ENCODE assay signal across 8 mouse cellular contexts in the genomic region with DNA sequence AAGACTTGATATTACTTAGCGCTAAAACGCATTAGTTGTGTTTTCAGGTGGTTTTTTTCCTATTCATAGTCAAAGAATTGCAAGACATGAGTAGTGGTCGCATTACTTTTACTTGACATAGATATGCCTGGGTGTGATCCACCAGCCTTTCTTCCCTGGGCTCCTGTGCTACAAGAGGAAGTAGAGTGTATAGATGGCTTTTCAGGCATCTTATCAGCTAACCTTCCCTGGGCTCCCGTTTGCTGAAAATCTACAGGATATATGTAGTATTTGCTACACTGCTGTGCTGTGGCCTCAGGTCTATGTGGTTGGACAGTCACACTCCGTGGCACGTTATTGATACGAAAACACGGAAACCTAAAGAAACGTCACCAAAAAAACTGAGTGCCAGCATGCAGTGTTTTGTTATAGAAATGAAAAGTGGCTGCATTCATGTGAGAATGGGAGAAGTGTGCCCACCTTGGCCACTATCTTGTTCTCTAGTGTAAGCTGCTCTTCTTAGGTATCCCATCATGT. TPM values are rescaled to one million over a fixed set of nuclear protein-coding genes. Genes with fewer than 3 reads are reported as not detected.
A peak's percentile ranks its signal among the peaks of the same experiment; 100 is the strongest.
DNase-seq lines count a peak whose midpoint lies in the region; ATAC-seq and TF ChIP-seq lines count a peak whose summit lies in the region.

No protein-coding gene starts in this region.

- peak overlapping the region; percentile 70 for H3K4me2 ChIP-seq in lung, postnatal 0 days (replicated peaks; ENCODE audit: low read depth, low read length)
- H3K4me2 ChIP-seq in embryonic facial prominence, embryonic 14.5 days (ENCODE audit: low read depth, low read length) = peak overlapping the region; percentile 66
- H3K4me2 ChIP-seq in stomach, embryonic 14.5 days (replicated peaks; ENCODE audit: low read depth, low read length) = peak overlapping the region; percentile 58

- no peak for DNase-seq in lung, postnatal 0 days (ENCODE audit: low spot score)
- no peak for DNase-seq in lung, postnatal 36 days
- DNase-seq in embryonic facial prominence, embryonic 14.5 days (ENCODE audit: low spot score) = no peak
- no peak for DNase-seq in limb, embryonic 10.5 days (ENCODE audit: low spot score)
- DNase-seq in spleen, postnatal 14 days (ENCODE audit: low spot score in 2 of 2) = no peak
- DNase-seq in left cerebral cortex, adult 8-10 months (ENCODE audit: low spot score in 2 of 2) = no peak
- DNase-seq in adrenal gland, postnatal 10 days = no peak

- TF ChIP-seq EP300 in lung, postnatal 0 days (IDR thresholded peaks at IDR 0.05) = no peak

- H3K27ac ChIP-seq in lung, postnatal 0 days (ENCODE audit: low read length) = no peak overlapping the region
- H3K27ac ChIP-seq in embryonic facial prominence, embryonic 14.5 days (replicated peaks; ENCODE audit: low read depth, low read length) = no peak overlapping the region
- no peak overlapping the region for H3K27ac ChIP-seq in limb, embryonic 10.5 days
- no peak overlapping the region for H3K27ac ChIP-seq in stomach, embryonic 14.5 days (ENCODE audit: low read length)

- H3K9ac ChIP-seq in lung, postnatal 0 days (replicated peaks; ENCODE audit: low read depth) = peak overlapping the region; percentile 97; the same call in 1 of the 2 replicates
- H3K9ac ChIP-seq in embryonic facial prominence, embryonic 14.5 days (ENCODE audit: low read depth, low read length) = peak overlapping the region; percentile 20; the same call in 1 of the 2 replicates
- no peak overlapping the region; the same call in 1 of the 2 replicates for H3K9ac ChIP-seq in stomach, embryonic 14.5 days (replicated peaks; ENCODE audit: low read depth, low read length)

- TF ChIP-seq CTCF in lung, postnatal 0 days (IDR thresholded peaks at IDR 0.05) = no peak

- no peak for ATAC-seq in lung, postnatal 0 days
- no peak for ATAC-seq in embryonic facial prominence, embryonic 14.5 days (ENCODE audit: low read depth)
- ATAC-seq in stomach, embryonic 14.5 days (ENCODE audit: insufficient number of reproducible peaks, insufficient read depth, low FRiP score, low read depth) = no peak

- 0 out of 2 replicates have a peak, but pooled peaks cover 3% of the 10 kb centered on the region for H3K36me3 ChIP-seq in lung, postnatal 0 days (ENCODE audit: insufficient read depth, low read length)
- H3K36me3 ChIP-seq in embryonic facial prominence, embryonic 14.5 days (ENCODE audit: control insufficient read depth, insufficient read depth, low read length) = peaks cover 9% of the 10 kb centered on the region; the same call in 1 of the 2 replicates
- H3K36me3 ChIP-seq in limb, embryonic 10.5 days = peaks cover 6% of the 10 kb centered on the region
- no peaks in the 10 kb centered on the region; the same call in 1 of the 2 replicates for H3K36me3 ChIP-seq in stomach, embryonic 14.5 days (ENCODE audit: control insufficient read depth, insufficient read depth, low read length)

- no peaks in the 10 kb centered on the region for H3K27me3 ChIP-seq in lung, postnatal 0 days (replicated peaks; ENCODE audit: insufficient read depth, low read length)
- no peaks in the 10 kb centered on the region for H3K27me3 ChIP-seq in embryonic facial prominence, embryonic 14.5 days (replicated peaks; ENCODE audit: control insufficient read depth, insufficient read depth, low read length)
- no peaks in the 10 kb centered on the region for H3K27me3 ChIP-seq in limb, embryonic 10.5 days (ENCODE audit: low read depth, poor library complexity, severe bottlenecking)
- H3K27me3 ChIP-seq in stomach, embryonic 14.5 days (ENCODE audit: control insufficient read depth, insufficient read depth, low read length) = no peaks in the 10 kb centered on the region

- H3K9me3 ChIP-seq in lung, postnatal 0 days (ENCODE audit: low read length) = no peaks in the 10 kb centered on the region
- H3K9me3 ChIP-seq in embryonic facial prominence, embryonic 14.5 days (ENCODE audit: control insufficient read depth, low read length) = no peaks in the 10 kb centered on the region
- no peaks in the 10 kb centered on the region for H3K9me3 ChIP-seq in limb, embryonic 10.5 days (replicated peaks)
- H3K9me3 ChIP-seq in stomach, embryonic 14.5 days (ENCODE audit: control insufficient read depth, low read depth, low read length) = no peaks in the 10 kb centered on the region

- peak overlapping the region; percentile 95 for H3K4me3 ChIP-seq in lung, postnatal 0 days (ENCODE audit: low read depth, low read length)
- peak overlapping the region; percentile 98; the same call in 1 of the 2 replicates for H3K4me3 ChIP-seq in embryonic facial prominence, embryonic 14.5 days (ENCODE audit: low read depth, low read length)
- peak overlapping the region; percentile 91 for H3K4me3 ChIP-seq in limb, embryonic 10.5 days
- H3K4me3 ChIP-seq in stomach, embryonic 14.5 days (ENCODE audit: low read depth, low read length) = peak overlapping the region; percentile 88; the same call in 1 of the 2 replicates

- peaks cover 12% of the 10 kb centered on the region for H3K4me1 ChIP-seq in lung, postnatal 0 days (ENCODE audit: insufficient read depth, low read depth, low read length)
- peaks cover 12% of the 10 kb centered on the region; the same call in 1 of the 2 replicates for H3K4me1 ChIP-seq in embryonic facial prominence, embryonic 14.5 days (ENCODE audit: control insufficient read depth, insufficient read depth, low read length)
- H3K4me1 ChIP-seq in limb, embryonic 10.5 days = peaks cover 18% of the 10 kb centered on the region
- H3K4me1 ChIP-seq in stomach, embryonic 14.5 days (ENCODE audit: control insufficient read depth, insufficient read depth, low read length) = peaks cover 10% of the 10 kb centered on the region; the same call in 1 of the 2 replicates

- 78% methylated on average over 9 of the region's 9 CpGs for WGBS in lung, postnatal 0 days
- 81% methylated on average over 9 of the region's 9 CpGs for WGBS in embryonic facial prominence, embryonic 14.5 days
- WGBS in limb, embryonic 10.5 days = 91% methylated on average over 9 of the region's 9 CpGs
- 83% methylated on average over 9 of the region's 9 CpGs for WGBS in stomach, embryonic 14.5 days

RNA-seq across cellular contexts. Expression of a gene that starts 6.6 kb away (rescaled TPM):
- 2.8 and 5.3 TPM in 2 replicates for polyA plus RNA-seq in lung, postnatal 0 days (2015; fragmentation: Nextera tagmentation; extraction: Ambion mirVana)
- polyA plus RNA-seq in embryonic facial prominence, embryonic 14.5 days (2014; fragmentation: Nextera tagmentation; extraction: Ambion mirVana) = 3.6 and 3.9 TPM in 2 replicates
- 3.2 and 4.4 TPM in 2 replicates for polyA plus RNA-seq in limb, embryonic 10.5 days (2016; fragmentation: Nextera tagmentation; extraction: Ambion mirVana)
- polyA plus RNA-seq in stomach, embryonic 14.5 days (2014; fragmentation: Nextera tagmentation; extraction: Ambion mirVana) = 2.8 and 3.0 TPM in 2 replicates
- total RNA-seq in left cerebral cortex, adult 8-10 months (2022) = 10 to 100 TPM; 12.4 to 17.1 (median 14.5) TPM
- 1 to 10 TPM; 2.7 to 4.1 TPM for total RNA-seq in adrenal gland, postnatal 10 days (2021)

RNA-seq across cellular contexts. Expression of a gene that starts 6.7 kb away (rescaled TPM):
- 47.1 and 49.2 TPM in 2 replicates for polyA plus RNA-seq in lung, postnatal 0 days (2015; fragmentation: Nextera tagmentation; extraction: Ambion mirVana)
- polyA plus RNA-seq in embryonic facial prominence, embryonic 14.5 days (2014; fragmentation: Nextera tagmentation; extraction: Ambion mirVana) = 34.0 and 36.1 TPM in 2 replicates
- 33.9 and 41.5 TPM in 2 replicates for polyA plus RNA-seq in limb, embryonic 10.5 days (2016; fragmentation: Nextera tagmentation; extraction: Ambion mirVana)
- 50.8 and 62.1 TPM in 2 replicates for polyA plus RNA-seq in stomach, embryonic 14.5 days (2014; fragmentation: Nextera tagmentation; extraction: Ambion mirVana)
- 10 to 100 TPM; 41.5 to 53.8 (median 48.3) TPM for total RNA-seq in left cerebral cortex, adult 8-10 months (2022)
- 10 to 100 TPM; 50.9 to 67.2 TPM for total RNA-seq in adrenal gland, postnatal 10 days (2021)
